7 mouse cellular contexts compared by ENCODE assay signal in genomic region chr4:59783685-59784279, GRCm38 (mm10). TPM values are rescaled to one million over a fixed set of nuclear protein-coding genes. Genes with fewer than 3 reads are reported as not detected.
A peak's percentile ranks its signal among the peaks of the same experiment; 100 is the strongest.
DNase-seq lines count a peak whose midpoint lies in the region; ATAC-seq lines count a peak whose summit lies in the region.

No protein-coding gene starts in this region.

- under 1% methylated on average over 36 of the region's 36 CpGs for WGBS in intestine, embryonic 16.5 days
- under 1% methylated on average over 35 of the region's 36 CpGs for WGBS in midbrain, embryonic 11.5 days

- peak overlapping the region; percentile 42 for H3K27ac ChIP-seq in intestine, embryonic 16.5 days (ENCODE audit: low read length)
- H3K27ac ChIP-seq in midbrain, embryonic 11.5 days (ENCODE audit: low read depth, low read length), result peak overlapping the region; percentile 54

- peak; percentile 98 for ATAC-seq in intestine, embryonic 16.5 days
- peak; percentile 96 for ATAC-seq in midbrain, embryonic 11.5 days (ENCODE audit: low FRiP score)

- peak; percentile 96 for DNase-seq in adrenal gland, adult 2 months
- DNase-seq in embryo, embryonic 11.5 days (ENCODE audit: low read depth, low spot score), result peak; percentile 96
- DNase-seq in gastrocnemius, postnatal 36 days, result peak; percentile 90 to 93
- DNase-seq in left cerebral cortex, postnatal 36 days (ENCODE audit: low spot score in 2 of 2), result peak; percentile 94 to 95
- DNase-seq in midbrain, embryonic 11.5 days (ENCODE audit: low spot score, missing footprints), result peak; percentile 99
- peak; percentile 94 for DNase-seq in skeletal muscle tissue, adult 2 months (ENCODE audit: low read depth, low spot score)

- peak overlapping the region; percentile 83 for H3K9ac ChIP-seq in intestine, embryonic 16.5 days (ENCODE audit: low read depth, low read length)
- peak overlapping the region; percentile 94 for H3K9ac ChIP-seq in midbrain, embryonic 11.5 days (ENCODE audit: low read length)

- H3K4me3 ChIP-seq in intestine, embryonic 16.5 days (ENCODE audit: low read length), result peak overlapping the region; percentile 91
- peak overlapping the region; percentile 99 for H3K4me3 ChIP-seq in midbrain, embryonic 11.5 days (ENCODE audit: low read depth, low read length)

- peak overlapping the region; percentile 88 for H3K4me2 ChIP-seq in intestine, embryonic 16.5 days (ENCODE audit: low read depth, low read length)
- peak overlapping the region; percentile 87 for H3K4me2 ChIP-seq in midbrain, embryonic 11.5 days

- no peaks in the 10 kb centered on the region for H3K4me1 ChIP-seq in intestine, embryonic 16.5 days (ENCODE audit: control insufficient read depth, insufficient read depth, low read length)
- peaks cover 3% of the 10 kb centered on the region; the same call in 1 of the 2 replicates for H3K4me1 ChIP-seq in midbrain, embryonic 11.5 days (ENCODE audit: control insufficient read depth, insufficient read depth, low read length)

- intact Hi-C loops in gastrocnemius, postnatal 36 days (cut with DNase I), result loop anchor here (5.0 kb wide), 1 partner anchor 156 kb away; the partner anchor contains the start of gene E130308A19Rik
- intact Hi-C loops in left cerebral cortex, postnatal 36 days (cut with DNase I), result loop anchor here (2.0 to 5.0 kb wide), 4 partner anchors 145 to 421 kb away; partner anchors contain the start of gene E130308A19Rik

- no peaks in the 10 kb centered on the region for H3K36me3 ChIP-seq in intestine, embryonic 16.5 days (ENCODE audit: control insufficient read depth, insufficient read depth, low read length)
- H3K36me3 ChIP-seq in midbrain, embryonic 11.5 days (ENCODE audit: control insufficient read depth, insufficient read depth, low read length), result no peaks in the 10 kb centered on the region

- H3K9me3 ChIP-seq in intestine, embryonic 16.5 days (ENCODE audit: control insufficient read depth, low read length), result no peaks in the 10 kb centered on the region
- no peaks in the 10 kb centered on the region for H3K9me3 ChIP-seq in midbrain, embryonic 11.5 days (ENCODE audit: control insufficient read depth, low read length)

- H3K27me3 ChIP-seq in intestine, embryonic 16.5 days (replicated peaks; ENCODE audit: control insufficient read depth, insufficient read depth, low read length), result no peaks in the 10 kb centered on the region
- no peaks in the 10 kb centered on the region for H3K27me3 ChIP-seq in midbrain, embryonic 11.5 days (ENCODE audit: control insufficient read depth, insufficient read depth, low read length)

RNA-seq across cellular contexts. Expression of gene Inip, which starts 17.6 kb away (rescaled TPM):
- total RNA-seq in adrenal gland, adult 2 months (2021), result 10 to 100 TPM; 16.1 to 18.0 TPM
- polyA plus RNA-seq in adrenal gland, adult 2 months (2012; rRNA removed), result 5.0 and 6.7 TPM in 2 replicates
- 1 to 10 TPM; 1.9 to 3.9 TPM for total RNA-seq in gastrocnemius, postnatal 36 days (2021)
- polyA plus RNA-seq in intestine, embryonic 16.5 days (2015; fragmentation: Nextera tagmentation; extraction: Ambion mirVana), result 33.3 and 37.6 TPM in 2 replicates
- total RNA-seq in left cerebral cortex, postnatal 36 days (2021), result 10 to 100 TPM; 21.3 to 23.5 TPM
- 110 and 121 TPM in 2 replicates for polyA plus RNA-seq in midbrain, embryonic 11.5 days (2014; fragmentation: Nextera tagmentation; extraction: Ambion mirVana)

RNA-seq across cellular contexts. Expression of gene Snx30, which starts 21.9 kb away (rescaled TPM):
- total RNA-seq in adrenal gland, adult 2 months (2021), result 1 to 10 TPM; 5.3 to 6.6 TPM
- polyA plus RNA-seq in adrenal gland, adult 2 months (2012; rRNA removed), result 0.90 and 2.4 TPM in 2 replicates
- total RNA-seq in gastrocnemius, postnatal 36 days (2021), result 1 to 10 TPM; 2.4 to 3.4 TPM
- 4.3 and 5.2 TPM in 2 replicates for polyA plus RNA-seq in intestine, embryonic 16.5 days (2015; fragmentation: Nextera tagmentation; extraction: Ambion mirVana)
- 10 to 100 TPM; 31.8 to 33.8 TPM for total RNA-seq in left cerebral cortex, postnatal 36 days (2021)
- polyA plus RNA-seq in midbrain, embryonic 11.5 days (2014; fragmentation: Nextera tagmentation; extraction: Ambion mirVana), result 11.8 and 12.3 TPM in 2 replicates

Comparison
In these comparisons a context has a peak if more than half of its experiments do, and no peak if none do; other contexts are left out.
1. Peak in every context shown above with its lines: DNase-seq, ATAC-seq, H3K4me3 ChIP-seq and H3K27ac ChIP-seq.
2. RNA of gene Snx30, which starts 21.9 kb away (total RNA-seq): 31.8 to 33.8 TPM in left cerebral cortex, postnatal 36 days; 5.3 to 6.6 TPM in adrenal gland, adult 2 months and 2.4 to 3.4 TPM in gastrocnemius, postnatal 36 days; every median in the first group is over 4 times any median in the second.